Mouse (Mus musculus) layer of hippocampus, adult 8-10 months (tissue): Measurements from ENCODE around the gene Cdx2. TPM values are rescaled to one million over a fixed set of nuclear protein-coding genes. Genes with fewer than 3 reads are reported as not detected.
A peak's percentile ranks its signal among the peaks of the same experiment; 100 is the strongest.

Source experiments
- DNase-seq, 2 experiments: peaks; one replicate each; pipeline ENCODE4 v3.0.0; 2022; ENCODE audit warnings: low spot score in 2 of 2
- total RNA-seq, 4 experiments: library from RNA; stranded (reverse); gene quantifications; 2 replicates each; pipeline ENCODE4 v1.2.4; 2022

Gene Cdx2
- total RNA-seq = not detected

DNA sequence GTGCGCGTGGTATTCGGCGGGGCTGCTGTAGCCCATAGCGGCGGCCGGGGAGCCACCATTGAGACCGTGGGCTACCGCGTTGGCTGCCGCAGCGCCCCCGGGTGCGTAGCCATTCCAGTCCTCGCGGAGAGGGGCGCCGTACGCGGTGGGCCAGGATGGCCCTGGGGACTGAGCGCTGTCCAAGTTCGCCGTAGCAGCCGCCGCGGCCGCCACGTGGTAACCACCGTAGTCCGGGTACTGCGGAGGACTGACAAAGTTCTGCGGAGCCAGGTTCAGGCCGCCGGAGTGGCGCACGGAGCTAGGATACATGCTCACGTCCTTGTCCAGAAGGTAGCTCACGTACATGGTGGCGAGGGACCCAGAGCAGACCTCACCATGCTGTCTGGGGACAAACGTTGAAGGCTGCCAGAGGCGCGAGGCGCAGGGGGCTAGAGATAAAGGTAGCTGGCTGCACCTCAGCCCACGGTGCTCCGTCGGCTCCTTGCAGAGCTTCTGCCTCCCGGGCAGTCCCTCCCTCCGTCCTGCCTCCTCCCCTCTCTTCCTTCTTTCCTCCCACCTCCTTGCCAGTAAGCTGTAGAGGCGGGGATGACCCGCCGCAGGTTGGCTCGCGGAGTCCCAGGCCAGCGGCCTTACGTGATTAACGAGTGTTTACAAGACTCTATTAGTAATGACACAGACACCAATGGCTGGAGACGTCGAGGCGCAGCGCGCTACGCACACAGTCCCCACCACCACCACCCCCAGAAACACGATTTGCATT, at the start of gene Cdx2:
Gene Cdx2, minus strand, starts transcription at position 633 of the 760 bp plus-strand sequence.
- no peak for DNase-seq

DNA sequence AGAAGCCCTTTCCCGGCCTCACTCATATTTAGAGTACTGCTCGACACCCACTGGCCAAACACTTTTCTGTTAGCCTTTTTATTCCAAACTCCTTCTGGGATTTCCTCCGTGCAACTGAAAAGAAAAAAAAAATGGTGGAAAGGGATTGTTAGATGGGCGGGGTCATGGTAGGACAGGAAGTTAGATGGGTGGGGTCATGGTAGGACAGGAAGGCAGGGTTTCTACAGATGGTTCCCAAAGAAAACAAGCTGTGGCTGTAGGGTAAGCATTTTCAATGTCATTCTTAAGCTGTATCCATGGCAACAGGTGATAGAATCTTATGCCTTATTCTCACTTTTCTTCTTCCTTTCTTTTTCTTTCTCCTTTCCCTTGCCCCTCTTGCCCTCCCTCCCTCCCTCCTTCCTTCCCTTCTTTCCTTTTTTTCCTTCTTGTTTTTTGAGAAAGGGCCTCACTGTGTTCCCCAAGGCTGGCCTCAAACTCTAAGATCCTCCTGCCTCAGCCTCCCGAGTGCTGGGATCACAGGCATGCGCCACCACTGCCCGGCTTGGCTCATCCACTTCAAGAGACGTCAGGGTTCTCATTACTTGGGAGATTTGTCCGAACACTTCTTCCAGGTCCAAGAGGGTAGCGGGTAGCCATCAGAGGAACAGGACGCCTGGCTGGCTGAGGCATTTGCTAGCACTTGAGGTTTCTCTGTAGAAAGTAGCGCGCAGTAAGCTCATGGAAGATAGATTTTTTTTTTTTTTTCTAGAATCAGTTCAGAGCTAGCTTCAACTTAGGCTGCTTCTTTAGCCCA, 49.4 kb upstream of the Cdx2 start:
- no peak for DNase-seq

DNA sequence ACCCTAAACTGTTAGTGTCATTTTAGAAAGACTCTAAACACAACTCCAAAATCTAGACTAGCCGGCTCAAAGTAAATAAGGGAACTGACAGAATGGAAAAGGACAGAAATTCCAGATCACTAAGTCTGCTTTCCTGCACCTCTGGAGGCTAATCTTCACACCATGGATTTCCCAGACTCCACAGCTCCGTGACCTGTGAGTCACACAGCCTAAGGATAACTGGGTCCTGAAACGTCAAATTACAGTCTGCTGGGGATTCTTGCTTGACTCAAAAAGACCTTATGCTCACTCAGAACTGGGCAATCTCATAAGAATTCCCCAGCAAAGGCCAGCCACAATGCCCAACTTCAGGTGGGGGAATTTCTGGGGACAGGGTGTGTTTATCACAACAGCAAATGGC, 48.7 kb upstream of the Cdx2 start:
- DNase-seq = no peak

DNA sequence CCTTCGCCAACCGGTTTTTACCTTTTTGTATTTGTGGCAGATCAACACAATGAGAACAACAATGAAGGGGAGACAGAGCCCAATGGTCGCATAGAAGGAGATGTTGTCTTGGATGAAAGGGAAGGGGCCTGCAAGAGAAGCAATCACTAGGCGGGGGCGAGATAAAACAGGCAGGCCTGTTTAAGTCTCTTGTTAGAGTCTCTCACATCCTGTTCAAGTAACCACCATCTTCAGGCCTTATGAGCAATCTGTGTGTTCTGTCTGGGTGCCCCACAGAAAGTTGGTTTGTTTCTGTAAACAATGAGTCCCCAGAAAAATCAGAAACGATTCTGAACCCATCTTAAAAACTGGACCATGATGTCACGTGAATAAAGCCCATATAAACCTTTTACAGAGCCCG, 47.9 kb upstream of the Cdx2 start:
- DNase-seq = no peak

DNA sequence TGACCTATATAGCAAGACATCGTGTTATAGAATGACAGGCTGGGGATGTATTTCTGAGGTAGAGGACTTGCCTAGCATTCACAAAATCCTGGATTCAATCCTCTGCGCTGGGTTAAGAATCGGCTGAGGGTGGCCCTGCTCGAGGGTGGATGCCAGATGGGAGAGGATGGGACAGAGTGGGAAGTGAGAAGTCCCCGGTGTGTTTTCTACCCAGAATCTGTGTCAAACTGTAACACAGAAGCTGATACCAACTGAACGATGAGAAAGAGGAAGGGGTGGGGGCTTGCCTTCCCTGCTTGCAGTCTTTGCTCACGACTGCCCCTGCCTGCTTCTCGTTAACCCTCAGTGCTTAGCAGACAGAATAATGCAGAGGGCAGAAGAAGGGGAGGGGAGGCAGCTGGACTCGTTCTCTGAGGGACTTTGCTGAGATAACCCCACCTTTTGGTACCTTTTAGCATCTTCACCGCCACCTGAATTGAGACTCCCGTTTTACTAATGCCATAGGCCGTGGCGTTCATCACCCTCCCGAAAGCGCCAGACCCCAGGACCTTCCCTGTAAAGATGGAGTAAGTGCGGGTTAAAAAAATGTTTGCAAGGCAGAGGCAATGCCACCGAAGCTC, 47.2 kb upstream of the Cdx2 start:
- peak; percentile 70 for DNase-seq

DNA sequence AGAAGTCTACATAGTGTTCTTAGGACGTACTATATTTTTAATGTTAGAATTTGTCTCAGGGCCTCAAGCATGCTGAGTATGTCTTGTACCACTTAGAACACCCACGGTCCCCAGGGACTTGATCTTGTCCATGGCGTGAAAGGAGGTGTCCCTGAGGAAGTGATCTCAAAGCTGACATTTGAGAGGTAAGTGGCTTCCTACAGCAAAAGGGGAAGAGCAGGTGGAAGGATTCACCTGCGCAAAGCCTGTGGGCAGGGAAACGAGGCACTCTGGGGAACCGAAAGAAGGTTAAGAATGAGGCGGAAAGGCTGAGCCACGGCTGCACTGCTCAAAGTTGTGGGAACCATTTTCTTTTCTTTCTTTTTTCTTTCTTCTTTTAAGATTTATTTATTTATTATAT, 44.9 kb upstream of the Cdx2 start:
- DNase-seq = no peak

DNA sequence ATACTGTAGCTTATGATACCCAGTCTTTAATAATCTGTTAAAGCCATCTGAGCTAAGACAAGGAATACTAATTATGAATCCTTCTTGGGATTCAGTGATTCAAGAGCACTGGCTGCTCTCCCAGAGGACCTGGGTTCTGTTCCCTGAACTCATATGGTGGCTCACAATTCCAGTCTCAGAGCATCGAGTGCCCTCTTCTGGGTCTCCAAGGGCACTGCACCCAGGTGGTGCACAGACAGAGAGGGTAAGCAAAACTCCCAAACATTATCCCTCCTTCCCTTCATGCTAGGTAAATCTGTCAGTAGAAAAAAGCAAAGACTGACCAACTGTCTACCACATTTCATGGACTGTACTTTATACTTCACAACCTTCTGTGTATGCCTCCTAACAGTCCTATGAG, 38.9 kb upstream of the Cdx2 start:
- DNase-seq = no peak

DNA sequence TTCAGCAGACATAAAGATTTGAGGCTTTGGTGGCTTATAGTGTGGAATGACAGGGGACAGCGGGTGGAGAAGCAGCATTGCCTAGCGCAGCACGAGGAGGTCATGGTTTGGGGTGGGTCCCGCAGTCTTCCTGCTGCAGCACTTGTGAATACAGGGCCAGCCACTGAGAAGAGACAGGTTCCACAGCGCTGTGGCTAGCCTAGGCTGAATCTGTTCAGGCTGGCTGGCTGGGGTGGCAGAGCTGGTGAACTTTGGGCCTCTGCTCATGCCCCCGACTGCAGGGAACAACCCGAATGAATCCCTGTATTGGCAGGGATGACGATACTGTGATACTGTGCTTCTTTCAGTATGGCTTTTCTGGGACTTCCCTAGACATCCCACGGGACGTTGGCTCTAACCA, 36.8 kb upstream of the Cdx2 start:
- DNase-seq = no peak

DNA sequence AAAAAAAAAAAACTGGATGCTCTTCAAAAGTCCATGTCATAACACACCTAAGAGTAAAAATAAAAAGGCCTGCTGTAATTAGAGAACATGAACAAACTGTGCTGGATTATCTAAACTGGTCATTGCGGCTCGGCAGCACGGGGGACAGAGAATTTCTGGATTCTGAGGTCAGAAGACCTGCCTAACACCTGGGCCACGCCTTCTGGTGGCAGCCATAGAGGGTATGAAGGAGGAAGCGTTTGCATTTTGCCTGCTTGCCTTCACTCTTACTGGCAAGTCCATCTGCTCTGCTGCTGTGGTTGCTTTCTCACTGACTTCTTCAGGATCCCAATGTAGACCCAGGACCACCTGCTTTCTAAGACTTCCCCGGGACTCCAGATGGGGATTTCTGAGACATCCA, 35.8 kb upstream of the Cdx2 start:
- DNase-seq = no peak

DNA sequence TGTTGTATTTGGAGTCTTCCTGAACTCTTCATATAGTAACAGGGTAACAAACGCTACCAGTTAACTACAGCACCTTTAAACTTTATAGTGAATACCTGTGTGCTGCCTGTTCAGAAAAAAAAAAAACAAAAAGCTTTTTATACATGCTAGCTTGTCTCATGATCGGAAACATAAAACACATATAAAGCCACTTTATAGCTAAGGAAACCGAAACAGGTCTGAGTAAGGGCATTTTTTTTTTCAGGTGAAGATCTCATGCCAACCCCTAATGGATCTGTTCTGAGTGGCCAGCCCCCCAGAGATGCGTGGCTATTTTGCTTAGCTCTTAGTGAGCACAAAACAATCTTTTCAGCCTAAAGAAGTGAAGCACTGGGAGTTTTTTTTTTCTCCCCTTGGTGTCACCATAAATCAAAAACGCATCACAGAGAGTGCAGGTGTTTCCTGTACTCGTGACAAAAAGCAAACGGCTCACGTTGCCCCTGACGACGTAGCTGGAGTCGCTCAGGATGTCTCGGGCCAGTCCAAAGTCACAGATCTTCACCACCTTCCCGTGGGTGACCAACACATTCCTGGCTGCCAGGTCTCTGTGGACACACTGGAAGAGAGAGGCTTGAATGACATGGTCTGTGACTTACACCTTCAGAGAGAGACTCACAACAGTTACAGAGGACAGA, 33.8 kb upstream of the Cdx2 start:
- DNase-seq = no peak

DNA sequence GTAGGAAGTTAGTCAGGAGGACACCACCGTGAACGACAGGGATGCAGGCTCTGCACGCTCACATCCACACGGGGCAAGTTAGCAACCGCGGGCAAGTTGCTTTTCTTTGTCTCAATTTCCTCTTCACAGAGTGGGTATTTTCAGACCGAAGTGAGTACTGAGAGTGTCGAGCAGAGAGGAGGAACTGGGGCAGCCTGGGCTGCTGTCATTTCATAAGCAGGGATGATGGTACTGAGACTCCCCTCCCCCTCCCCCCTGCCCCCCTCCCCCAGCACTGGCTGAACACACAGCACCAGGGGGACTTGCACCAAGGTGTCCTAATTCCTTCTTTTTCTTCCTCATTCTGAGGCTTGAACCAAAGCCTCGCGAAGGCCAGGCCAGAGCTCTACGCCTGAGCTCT, 32.5 kb upstream of the Cdx2 start:
- DNase-seq = no peak

DNA sequence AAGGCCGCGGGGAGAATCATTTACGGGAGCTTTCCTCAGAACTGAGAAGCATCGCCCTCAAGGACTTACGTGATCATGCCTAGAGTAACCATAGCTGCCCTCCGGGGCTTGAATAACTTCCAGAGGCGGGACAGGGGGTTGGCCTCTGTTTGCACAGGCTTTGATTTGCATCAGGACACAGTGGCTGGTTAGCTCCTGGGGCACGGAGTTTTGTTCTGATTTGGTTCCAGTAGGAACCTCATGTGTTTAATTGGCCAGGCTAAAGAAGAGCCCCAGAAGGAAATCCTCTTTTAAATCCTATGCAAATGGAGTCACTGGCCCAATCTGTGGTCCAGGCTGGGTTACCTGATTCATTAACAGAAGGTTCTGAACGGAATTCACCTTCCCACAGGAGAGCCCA, 31.9 kb upstream of the Cdx2 start:
- DNase-seq = no peak

DNA sequence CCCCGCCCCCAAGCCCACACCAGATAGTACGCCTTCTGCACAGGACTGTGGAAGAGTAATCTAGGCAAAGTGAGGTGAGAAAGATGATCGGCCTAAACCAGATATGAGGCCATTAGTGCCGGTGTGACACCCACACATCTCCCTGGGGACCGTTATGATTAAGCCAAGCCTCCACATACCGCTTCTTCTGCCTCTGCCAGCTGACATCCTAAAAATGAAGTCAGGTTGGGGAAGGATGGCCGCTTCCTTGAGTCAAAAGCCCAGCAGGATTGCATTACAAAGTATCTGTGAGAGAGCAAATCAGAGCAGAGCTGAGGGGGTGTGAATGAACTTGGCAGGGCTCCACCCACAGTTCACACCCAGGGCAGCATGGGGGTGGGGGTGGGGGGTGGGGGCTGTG, 25.6 kb upstream of the Cdx2 start:
- no peak for DNase-seq

DNA sequence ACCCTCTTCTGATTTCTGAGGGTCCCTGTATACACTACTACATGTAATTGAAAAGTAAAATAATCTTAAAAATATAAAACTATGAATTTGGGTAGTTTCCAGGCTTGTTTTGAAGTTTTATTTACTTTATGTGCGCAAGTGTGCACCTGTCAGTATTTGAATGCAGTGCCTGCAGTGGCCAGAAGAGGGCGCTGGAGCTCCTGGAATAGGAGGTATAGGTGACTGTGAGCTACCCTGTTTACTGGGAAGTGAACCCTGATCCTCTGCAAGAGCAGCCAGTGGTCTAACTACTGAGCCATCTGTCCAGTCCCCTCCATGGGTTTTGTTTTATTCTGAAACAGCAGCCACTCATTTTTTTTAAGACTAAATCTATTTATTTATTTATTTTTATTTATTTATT, 24.5 kb upstream of the Cdx2 start:
- peak in 1 of 2 experiments; percentile 55 for DNase-seq

DNA sequence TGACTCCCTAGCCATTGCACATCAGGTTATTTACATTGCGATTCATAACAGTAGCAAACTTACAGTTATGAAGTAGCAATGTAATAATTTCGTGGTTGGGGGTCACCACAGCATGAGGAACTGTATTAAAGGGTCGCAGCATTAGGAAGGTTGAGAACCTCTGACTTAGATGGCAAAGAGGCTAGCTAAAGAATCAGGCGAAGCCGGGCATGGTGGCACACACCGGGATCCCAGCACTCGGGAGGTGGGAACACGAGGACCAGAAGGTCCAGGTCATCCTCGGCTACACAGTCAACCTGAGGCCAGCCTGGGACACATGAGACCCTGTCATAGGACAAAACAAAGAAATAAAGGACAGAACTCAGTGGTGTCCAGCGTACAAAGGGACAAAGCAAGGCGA, 22.9 kb upstream of the Cdx2 start:
- DNase-seq = no peak

DNA sequence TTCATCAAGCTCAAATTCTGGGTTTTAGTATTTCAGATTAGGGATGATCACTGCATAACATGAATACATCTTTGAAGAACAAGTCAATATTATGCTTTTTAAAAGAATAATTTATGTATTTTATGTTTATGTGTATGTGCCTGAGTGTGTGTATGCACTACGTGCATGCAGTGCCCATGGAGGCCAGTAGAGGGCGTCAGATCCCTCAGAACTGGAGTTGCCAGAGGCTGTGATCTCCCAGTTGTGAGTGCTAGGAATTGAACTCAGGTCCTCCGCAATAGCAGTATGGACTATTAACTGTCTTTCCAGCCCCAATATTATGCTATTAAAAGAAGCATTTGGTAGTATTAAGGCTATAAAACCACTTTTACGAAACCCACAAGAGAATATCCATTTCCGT, 20.6 kb upstream of the Cdx2 start:
- no peak for DNase-seq

DNA sequence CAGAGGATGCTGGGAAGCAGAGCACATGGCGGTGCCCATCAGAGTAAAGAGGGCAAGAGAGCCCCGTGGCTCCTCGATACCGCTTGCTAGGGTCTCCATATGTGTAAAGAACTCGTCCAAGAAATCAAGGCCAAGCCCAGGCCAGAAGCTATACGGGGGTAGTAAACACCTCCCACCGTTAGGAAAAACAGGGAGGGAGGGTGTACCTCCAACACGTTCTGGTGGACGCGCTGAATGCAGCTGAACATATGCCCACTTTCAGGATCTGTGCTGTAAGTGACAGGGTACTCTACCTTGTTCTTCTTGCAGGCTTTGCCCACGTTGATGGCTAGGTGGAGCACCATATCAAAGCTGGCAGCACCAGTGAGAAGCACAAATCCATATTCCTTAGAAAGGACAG, 18.9 kb upstream of the Cdx2 start:
- DNase-seq = no peak

DNA sequence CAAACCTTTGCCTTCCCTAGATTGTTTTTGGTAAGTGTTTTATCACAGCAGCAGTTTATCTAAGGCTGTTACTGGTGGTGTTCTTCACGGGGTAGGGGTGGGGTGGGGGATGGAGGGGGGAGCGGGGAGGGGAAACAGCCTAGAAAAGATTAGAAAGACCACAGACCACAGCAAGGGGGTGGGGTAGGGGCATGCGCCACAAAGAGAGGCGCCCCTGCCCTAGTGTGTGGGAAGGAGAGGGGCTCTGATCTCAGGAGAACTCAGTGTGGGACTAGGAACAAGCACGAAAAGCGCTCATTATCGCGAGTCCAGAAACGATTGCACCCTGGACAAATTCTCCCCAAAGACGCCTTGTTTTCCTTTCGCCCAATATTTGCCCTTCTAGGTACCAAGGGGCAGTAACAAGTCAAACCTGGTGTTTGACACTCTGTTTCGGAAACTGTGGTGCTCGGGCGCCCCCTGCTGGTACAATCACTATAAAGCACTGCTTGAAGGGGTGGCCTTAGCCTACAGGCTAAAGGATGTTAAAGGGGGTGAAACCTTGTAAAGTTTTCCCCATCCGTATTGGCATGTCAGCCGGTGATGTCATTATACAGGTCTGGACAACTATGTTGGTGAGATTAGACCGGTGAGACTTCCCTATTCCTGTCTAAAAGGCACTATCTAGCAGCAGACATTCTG, 16.3 kb upstream of the Cdx2 start:
- peak in 1 of 2 experiments; percentile 65 for DNase-seq

DNA sequence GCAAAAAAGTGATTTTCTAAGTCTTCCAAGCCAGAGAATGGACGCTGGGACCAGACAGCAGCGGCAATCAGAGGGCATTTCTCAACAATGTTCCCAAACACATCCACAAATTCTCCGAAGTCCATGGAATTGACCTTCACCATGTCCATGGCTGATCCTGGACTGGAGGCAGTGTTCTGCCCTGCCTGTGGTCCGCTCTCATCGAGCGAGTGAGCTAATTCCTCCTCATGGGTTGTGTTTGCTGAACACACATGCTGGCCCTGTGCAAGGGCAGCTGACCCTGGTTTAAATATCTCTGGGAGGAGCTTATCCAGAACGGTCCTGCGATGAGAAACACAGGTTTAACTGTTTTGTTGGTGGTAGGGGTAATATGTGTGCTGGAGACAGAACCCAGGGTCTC, 15.1 kb upstream of the Cdx2 start, which contains the start of gene Urad:
Gene Urad, minus strand, starts transcription at position 258 of the 400 bp plus-strand sequence.
- DNase-seq = no peak

DNA sequence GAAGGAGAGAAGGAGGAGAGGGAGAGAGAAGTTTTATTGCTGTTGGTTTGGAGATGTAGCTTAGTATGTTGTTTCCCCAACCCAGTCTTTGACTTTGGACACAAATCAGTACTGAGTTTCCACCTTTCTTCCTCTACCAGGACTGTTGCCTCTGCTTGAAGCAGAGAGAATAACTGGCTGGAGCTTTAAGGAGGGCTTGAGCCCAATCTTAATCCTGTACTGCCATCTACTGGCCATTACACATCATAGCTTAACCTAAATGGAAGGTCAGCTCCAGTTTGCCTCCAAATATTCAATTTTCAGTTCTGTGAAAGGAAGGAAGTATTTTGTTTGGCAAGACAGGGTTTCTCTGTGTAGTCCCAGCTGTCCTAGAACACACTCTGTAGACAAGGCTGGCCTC, 12.6 kb upstream of the Cdx2 start:
- DNase-seq = no peak

DNA sequence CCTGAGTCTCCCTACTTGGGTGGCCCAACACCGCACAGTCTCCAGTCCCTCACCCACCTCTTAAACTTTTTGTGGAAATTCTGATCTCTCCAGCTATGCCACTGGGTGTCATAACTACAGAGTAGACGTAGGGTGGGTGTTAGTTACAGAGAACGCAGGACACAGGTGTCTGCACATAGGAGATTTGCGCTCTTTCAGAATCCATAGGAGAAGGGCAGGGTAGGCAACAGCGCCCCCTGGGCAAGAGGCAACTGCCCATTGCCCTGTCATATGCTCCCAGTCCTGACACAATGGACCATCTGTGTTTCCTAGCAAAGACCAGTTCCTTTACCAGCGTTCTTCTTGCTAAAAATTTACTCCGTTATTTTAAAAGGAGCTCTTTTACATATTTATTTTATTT, 10.9 kb upstream of the Cdx2 start:
- DNase-seq = no peak
